Mouse (Mus musculus) right cerebral cortex, adult 18-20 months (tissue): ENCODE measurements at regions not wholly inside any gene's neighbourhood (a gene's known extent, or its start where the extent isn't known, plus 50 kb on each side); places are given as distances from the start of the nearest gene placed in this dataset.

Experiments
- DNase-seq: peaks from one replicate; pipeline ENCODE4 v3.0.0; 2022; ENCODE audit warnings: mixed read lengths

GRCm38 (mm10) chr15:27303856-27304255 lies 162.6 kb upstream of the Ank start:
- no peak for DNase-seq

- DNase-seq, result no peak
Measured at GRCm38 (mm10) chr15:27304256-27304655, 162.2 kb upstream of the Ank start.

GRCm38 (mm10) chr15:27305035-27305434 lies 161.4 kb upstream of the Ank start:
- DNase-seq, result no peak

- no peak for DNase-seq
Measured at GRCm38 (mm10) chr15:27308639-27309038, 157.8 kb upstream of the Ank start.

- no peak for DNase-seq
Measured at GRCm38 (mm10) chr15:27315964-27316745, 150.3 kb upstream of the Ank start.

GRCm38 (mm10) chr15:27316746-27317129 lies 149.7 kb upstream of the Ank start:
- no peak for DNase-seq

GRCm38 (mm10) chr15:27321915-27322665 lies 144.4 kb upstream of the Ank start:
- DNase-seq, result peak; percentile 79

- DNase-seq, result peak; percentile 81
Measured at GRCm38 (mm10) chr15:27325847-27326548, 140.5 kb upstream of the Ank start.

GRCm38 (mm10) chr15:27326549-27326876 lies 140.0 kb upstream of the Ank start:
- DNase-seq, result no peak

- no peak for DNase-seq
Measured at GRCm38 (mm10) chr15:27327744-27328143, 138.7 kb upstream of the Ank start.

GRCm38 (mm10) chr15:27328441-27328840 lies 138.0 kb upstream of the Ank start:
- no peak for DNase-seq

GRCm38 (mm10) chr15:27340070-27340469 lies 126.4 kb upstream of the Ank start:
- no peak for DNase-seq

GRCm38 (mm10) chr15:27341518-27341976 lies 124.9 kb upstream of the Ank start:
- no peak for DNase-seq

- peak; percentile 59 for DNase-seq
Measured at GRCm38 (mm10) chr15:27358441-27358840, 108.0 kb upstream of the Ank start.

GRCm38 (mm10) chr15:27359271-27359670 lies 107.2 kb upstream of the Ank start:
- no peak for DNase-seq

- DNase-seq, result no peak
Measured at GRCm38 (mm10) chr15:27374517-27374916, 92.0 kb upstream of the Ank start.

GRCm38 (mm10) chr15:27378601-27379094 lies 87.8 kb upstream of the Ank start:
- no peak for DNase-seq

- DNase-seq, result no peak
Measured at GRCm38 (mm10) chr15:27380436-27380945, 86.0 kb upstream of the Ank start.

GRCm38 (mm10) chr15:27381565-27381964 lies 84.9 kb upstream of the Ank start:
- no peak for DNase-seq

- no peak for DNase-seq
Measured at GRCm38 (mm10) chr15:27390567-27390966, 75.9 kb upstream of the Ank start.

- DNase-seq, result peak; percentile 82
Measured at GRCm38 (mm10) chr15:27405721-27406161, 60.7 kb upstream of the Ank start.

GRCm38 (mm10) chr15:27409856-27410255 lies 56.6 kb upstream of the Ank start:
- no peak for DNase-seq

- no peak for DNase-seq
Measured at GRCm38 (mm10) chr15:27412304-27412703, 54.2 kb upstream of the Ank start.
